Mouse (Mus musculus): ENCODE data around the gene Btf3. TPM values are rescaled to one million over a fixed set of nuclear protein-coding genes. Genes with fewer than 3 reads are reported as not detected.

Btf3 gene
- total RNA-seq, 2 experiments from 2014 or later, result 873 to 1,501 TPM

GRCm38 (mm10) chr13:98277501-98277900 lies 39.3 kb downstream of the Btf3 start:
- ATAC-seq (ENCODE audit: poor library complexity, severe bottlenecking), result no peak

DNA sequence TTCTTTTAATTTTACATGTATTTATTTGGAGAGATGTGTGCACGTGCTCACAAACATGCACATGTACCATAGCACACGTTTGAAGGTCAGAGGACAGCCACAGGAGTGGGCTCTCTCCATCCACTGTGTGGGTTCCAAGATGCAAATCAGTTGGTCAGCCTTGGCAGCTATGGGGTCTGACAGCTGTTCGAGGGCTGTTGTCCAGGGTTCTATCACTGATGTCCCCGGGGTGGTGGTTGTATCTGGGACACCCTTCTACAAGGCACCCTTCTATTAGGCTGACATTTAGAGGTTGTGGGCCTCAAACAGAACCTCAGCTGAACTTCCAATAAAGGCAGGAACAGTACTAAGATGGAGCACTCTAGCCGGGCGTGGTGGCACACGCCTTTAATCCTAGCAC lies 40.6 kb downstream of the Btf3 start:
- ATAC-seq (ENCODE audit: poor library complexity, severe bottlenecking), result no peak

- no peak for ATAC-seq (ENCODE audit: poor library complexity, severe bottlenecking)
Observed at GRCm38 (mm10) chr13:98275646-98276045, 41.2 kb downstream of the Btf3 start.

DNA sequence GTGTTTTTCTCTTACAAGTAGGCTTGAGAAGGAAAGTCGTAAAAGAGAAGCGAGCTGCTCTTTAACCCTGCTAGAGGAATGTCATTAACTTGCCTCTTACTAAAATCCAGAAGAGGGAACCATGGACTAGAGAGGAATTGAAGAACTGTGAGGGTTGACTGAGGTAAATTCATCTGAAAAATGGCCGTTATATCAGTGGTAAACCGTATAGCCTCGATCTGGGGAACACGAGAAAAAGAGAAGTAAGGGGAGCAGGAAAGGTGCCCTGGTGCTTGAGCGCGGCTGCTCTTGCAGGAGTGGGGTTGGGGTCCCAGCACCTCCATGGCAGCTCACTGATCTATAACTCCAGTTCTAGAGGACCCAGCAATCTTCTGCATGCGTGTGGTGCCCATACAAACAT lies 42.8 kb downstream of the Btf3 start:
- ATAC-seq (ENCODE audit: poor library complexity, severe bottlenecking), result no peak

DNA sequence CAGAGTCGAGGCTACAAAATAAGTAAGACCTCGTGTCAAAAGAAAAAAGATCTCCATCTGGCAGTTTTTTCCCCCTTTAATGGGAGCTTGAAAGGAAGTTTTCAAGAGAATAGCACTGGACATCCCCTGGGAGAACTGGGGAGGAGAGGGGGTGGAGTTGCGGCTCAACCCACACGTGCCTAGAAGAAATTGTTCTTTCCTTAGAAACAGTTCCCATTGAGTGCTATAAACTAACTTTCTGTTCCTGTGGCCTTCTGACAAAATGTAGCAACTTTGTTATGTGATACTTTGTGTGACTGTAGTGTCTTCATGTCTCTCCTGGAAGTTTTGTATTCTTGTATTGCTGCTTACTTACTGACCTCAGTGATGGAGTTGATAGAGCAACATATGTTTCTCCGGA lies 52.7 kb downstream of the Btf3 start:
- ATAC-seq (ENCODE audit: poor library complexity, severe bottlenecking), result no peak

DNA sequence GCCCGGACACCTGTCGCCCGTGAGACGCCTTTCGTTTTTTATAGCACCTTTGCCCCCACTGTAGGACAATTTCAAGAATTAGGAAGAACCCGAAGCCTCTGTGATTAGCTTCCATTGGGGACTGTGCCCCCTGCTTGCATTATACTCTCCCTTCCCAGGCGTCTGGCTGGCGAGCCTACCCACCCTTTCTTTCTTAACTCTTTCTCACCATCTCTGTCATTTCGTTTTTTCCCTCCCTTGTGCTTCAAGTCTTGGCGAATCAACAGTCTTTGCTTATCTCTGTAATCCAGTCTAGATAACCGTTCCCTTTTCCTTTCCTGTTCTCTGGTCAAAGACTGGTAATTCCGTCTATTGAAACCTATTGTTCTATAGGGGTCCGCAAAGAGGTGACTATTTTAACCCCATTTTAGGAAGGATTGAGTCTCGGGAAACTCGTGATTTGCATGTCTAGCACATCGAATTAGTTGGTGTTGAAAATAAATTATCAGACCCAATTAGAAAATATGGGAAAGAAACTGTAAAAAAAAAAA lies 53.3 kb downstream of the Btf3 start:
- no peak for ATAC-seq (ENCODE audit: poor library complexity, severe bottlenecking)

- peak; percentile 96 for ATAC-seq (ENCODE audit: poor library complexity, severe bottlenecking)
Observed at GRCm38 (mm10) chr13:98262636-98263457, 54.0 kb downstream of the Btf3 start, which contains the start of the genes Utp15 and Ankra2. Gene Utp15, minus strand, starts transcription at chr13:98263041. Gene Ankra2, plus strand, starts transcription at chr13:98263074.

Other genes with a start within 250 kb of the Btf3 start
- gene Arhgef28, start 110.6 kb downstream of the Btf3 start, total RNA-seq (2015), result 0.25 TPM in 1 of 2 replicates, not detected in the other
- gene Arhgef28, start 110.6 kb downstream of the Btf3 start, total RNA-seq (2017), result 0.04 and 0.18 TPM in 2 replicates
- 10.9 and 12.1 TPM in 2 replicates for gene Utp15, start 54.0 kb downstream of the Btf3 start, total RNA-seq (2015)
- 18.8 and 20.5 TPM in 2 replicates for gene Utp15, start 54.0 kb downstream of the Btf3 start, total RNA-seq (2017)
- gene Ankra2, start 53.9 kb downstream of the Btf3 start, total RNA-seq (2015), result 20.8 and 25.2 TPM in 2 replicates
- gene Ankra2, start 53.9 kb downstream of the Btf3 start, total RNA-seq (2017), result 20.7 and 20.9 TPM in 2 replicates
- not detected in 2 replicates for gene Gm21976, start 37.1 kb downstream of the Btf3 start, total RNA-seq (2015)
- gene Gm21976, start 37.1 kb downstream of the Btf3 start, total RNA-seq (2017), result not detected in 2 replicates
- gene Foxd1, start 37.2 kb upstream of the Btf3 start, total RNA-seq (2015), result not detected in 2 replicates
- gene Foxd1, start 37.2 kb upstream of the Btf3 start, total RNA-seq (2017), result not detected in 2 replicates
- gene Gm10320, start 175.0 kb upstream of the Btf3 start, total RNA-seq (2015), result 7.3 and 8.9 TPM in 2 replicates
- gene Gm10320, start 175.0 kb upstream of the Btf3 start, total RNA-seq (2017), result 0.65 and 0.66 TPM in 2 replicates

All from megakaryocyte, adult 5-6 weeks (primary cell).